Mouse (Mus musculus) heart, embryonic 15.5 days (tissue): ENCODE measurements around the gene Tmem176b. TPM values are rescaled to one million over a fixed set of nuclear protein-coding genes. Genes with fewer than 3 reads are reported as not detected.

Experiments used
- ATAC-seq: fragments of 200-750 bp; cut with Nextera tagmentation; replicated peaks from 2 replicates; pipeline ENCODE4 v1.8.0; 2017; ENCODE audit warnings: low read depth, moderate TSS enrichment; ENCODE audit not compliant: insufficient number of reproducible peaks, insufficient read depth, low FRiP score
- H3K27ac ChIP-seq: fragments of 300-500 bp; sonication (generic); 2 replicates; pipeline ENCODE4 v1.5.1; 2015; ENCODE audit warnings: mild to moderate bottlenecking, inconsistent platforms
- H3K27me3 ChIP-seq: fragments of 300-500 bp; sonication (generic); 2 replicates; pipeline ENCODE4 v1.6.1; 2015; ENCODE audit warnings: inconsistent platforms
- H3K36me3 ChIP-seq: fragments of 300-500 bp; sonication (generic); 2 replicates; pipeline ENCODE4 v1.6.1; 2015; ENCODE audit warnings: mild to moderate bottlenecking, inconsistent platforms
- H3K4me1 ChIP-seq: fragments of 300-500 bp; sonication (generic); replicated peaks from 2 replicates; pipeline ENCODE4 v1.6.1; 2015; ENCODE audit warnings: inconsistent platforms
- H3K4me2 ChIP-seq: fragments of 300-500 bp; sonication (generic); 2 replicates; pipeline ENCODE4 v1.6.1; 2015; ENCODE audit warnings: inconsistent platforms, mild to moderate bottlenecking, moderate library complexity
- H3K4me3 ChIP-seq: fragments of 300-500 bp; sonication (generic); 2 replicates; pipeline ENCODE4 v1.5.1; 2015; ENCODE audit warnings: mild to moderate bottlenecking, inconsistent platforms
- H3K9ac ChIP-seq: fragments of 300-500 bp; sonication (generic); 2 replicates; pipeline ENCODE4 v1.6.1; 2015; ENCODE audit warnings: mild to moderate bottlenecking, inconsistent platforms
- H3K9me3 ChIP-seq: fragments of 300-500 bp; sonication (generic); replicated peaks from 2 replicates; pipeline ENCODE4 v1.6.1; 2016; ENCODE audit warnings: inconsistent platforms
- WGBS: fragments of 180-500 bp; shearing (Covaris S2); methylation state at CpG from one replicate; pipeline ENCODE4 v1.1.7; 2015; ENCODE audit warnings: mixed read lengths; 5-methylcytosine and 5-hydroxymethylcytosine counted together
- polyA plus RNA-seq: library from polyadenylated mRNA; unstranded; fragments of >200 nt; fragmentation: Nextera tagmentation; extraction: Ambion mirVana; gene quantifications from 2 replicates; pipeline ENCODE4 v1.2.1, GENCODE M21; 2015

Gene Tmem176b
- polyA plus RNA-seq, 1 experiment from 2014 or later: 191 TPM

DNA sequence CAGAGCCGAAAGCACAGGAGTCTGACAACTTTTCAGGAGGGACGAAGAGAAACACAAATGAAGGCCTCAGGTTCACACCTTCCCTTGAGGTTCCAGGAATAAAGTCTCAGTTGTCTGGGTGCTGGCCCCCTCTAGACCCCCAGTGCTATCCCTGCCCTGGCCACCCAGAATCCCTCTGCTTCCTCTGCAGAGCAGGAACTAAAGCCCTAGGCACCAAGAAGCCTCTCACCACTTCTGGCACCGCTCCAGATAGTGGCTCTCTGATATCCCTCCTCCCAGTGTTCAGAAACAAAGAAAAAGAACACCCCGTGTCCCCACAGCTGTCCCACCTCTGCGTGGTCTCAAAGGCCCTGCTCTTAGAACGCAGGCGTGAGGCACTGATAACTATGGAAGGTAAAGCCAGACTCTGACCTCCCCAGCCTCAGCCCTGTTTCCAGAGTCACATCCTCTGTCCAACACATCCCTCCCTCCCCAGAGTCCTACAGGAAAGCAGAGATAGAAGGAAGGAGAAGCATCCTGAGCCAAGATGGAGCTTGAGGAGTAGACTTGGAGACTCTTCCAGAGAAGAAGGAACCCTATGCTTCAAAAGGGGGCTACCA, 826 bp downstream of the Tmem176b start, which contains the start of gene Tmem176a:
TSS of gene Tmem176a (plus strand) at position 549 of the 599 bp plus-strand sequence.
- peak within 1 kb of the TSS; percentile 61 for H3K4me3 ChIP-seq
- peaks cover 40% of the 10 kb centered on the region for H3K4me1 ChIP-seq
- 5% methylated on average over 7 of the region's 7 CpGs for WGBS
- peak within 1 kb of the TSS; percentile 78 for H3K4me2 ChIP-seq
- ATAC-seq: peak; percentile 32; the same call in 1 of the 2 replicates
- H3K9ac ChIP-seq: peak within 1 kb of the TSS; percentile 66
- H3K27me3 ChIP-seq: no peaks in the 10 kb centered on the region
- no peaks in the 10 kb centered on the region for H3K9me3 ChIP-seq
- H3K27ac ChIP-seq: peak within 1 kb of the TSS; percentile 94
- peaks cover 25% of the 10 kb centered on the region; the same call in 1 of the 2 replicates for H3K36me3 ChIP-seq

DNA sequence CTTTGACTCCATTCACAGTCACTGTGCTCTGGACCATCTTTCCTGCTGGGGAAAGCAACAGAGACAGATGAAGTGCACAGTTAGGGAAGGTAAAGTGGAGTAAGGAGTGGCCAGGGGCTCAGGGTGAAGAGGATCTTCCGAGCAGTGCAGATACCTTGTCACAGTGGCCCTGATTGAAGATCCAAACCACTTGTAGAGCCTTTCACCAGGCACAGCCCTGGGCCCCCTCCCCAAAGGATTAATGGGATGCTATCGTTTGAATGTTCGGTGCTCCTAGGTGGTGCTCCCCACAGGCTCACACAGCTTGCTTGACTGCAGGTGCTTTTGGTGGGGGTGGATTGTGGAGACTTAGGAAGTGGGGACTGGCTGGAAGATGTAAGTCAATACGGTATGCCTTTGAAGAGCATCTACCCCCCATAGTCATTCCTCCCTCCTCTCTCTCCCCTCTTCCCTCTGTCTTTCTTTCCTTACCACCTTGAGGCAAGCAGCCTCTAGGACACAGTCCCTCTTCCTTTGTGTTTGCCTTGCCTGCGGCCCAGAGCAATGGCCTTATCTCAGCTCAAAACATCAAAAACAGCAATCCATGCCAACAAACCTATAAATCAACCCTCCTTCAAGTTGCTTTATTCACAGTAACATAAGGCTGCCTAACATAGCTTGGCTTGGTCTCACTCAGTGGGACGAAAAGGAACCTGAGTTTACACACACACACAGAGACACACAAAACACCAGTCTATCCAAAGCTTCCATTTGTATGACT, 2.8 kb downstream of the Tmem176b start:
- no peak for ATAC-seq
- 67% methylated on average over 6 of the region's 6 CpGs for WGBS
- Histone ChIP-seq H3K4me1 (peaks cover 40% of the 10 kb centered on the region), H3K9me3 (no peaks in the 10 kb centered on the region), H3K9ac (no peak overlapping the region), H3K36me3 (peaks cover 33% of the 10 kb centered on the region), H3K27ac (no peak overlapping the region), H3K4me2 (peak overlapping the region; percentile 3; the same call in 1 of the 2 replicates), H3K4me3 (no peak overlapping the region), H3K27me3 (no peaks in the 10 kb centered on the region)

GRCm38 (mm10) chr6:48837516-48837915, 3.8 kb downstream of the Tmem176b start:
- Histone ChIP-seq H3K4me1 (peaks cover 37% of the 10 kb centered on the region), H3K4me2 (no peak overlapping the region), H3K9me3 (no peaks in the 10 kb centered on the region), H3K4me3 (no peak overlapping the region), H3K27ac (no peak overlapping the region), H3K27me3 (no peaks in the 10 kb centered on the region), H3K9ac (no peak overlapping the region), H3K36me3 (peaks cover 43% of the 10 kb centered on the region)
- no peak for ATAC-seq
- 84% methylated on average over 7 of the region's 7 CpGs for WGBS

- no peak overlapping the region for H3K27ac ChIP-seq
- WGBS: 85% methylated on average over 5 of the region's 5 CpGs
- no peaks in the 10 kb centered on the region for H3K27me3 ChIP-seq
- peaks cover 24% of the 10 kb centered on the region for H3K4me1 ChIP-seq
- no peaks in the 10 kb centered on the region for H3K9me3 ChIP-seq
- H3K9ac ChIP-seq: no peak overlapping the region
- H3K4me2 ChIP-seq: no peak overlapping the region
- peaks cover 43% of the 10 kb centered on the region for H3K36me3 ChIP-seq
- H3K4me3 ChIP-seq: no peak overlapping the region
- no peak for ATAC-seq
Observed at GRCm38 (mm10) chr6:48836146-48836545, 5.2 kb downstream of the Tmem176b start.

DNA sequence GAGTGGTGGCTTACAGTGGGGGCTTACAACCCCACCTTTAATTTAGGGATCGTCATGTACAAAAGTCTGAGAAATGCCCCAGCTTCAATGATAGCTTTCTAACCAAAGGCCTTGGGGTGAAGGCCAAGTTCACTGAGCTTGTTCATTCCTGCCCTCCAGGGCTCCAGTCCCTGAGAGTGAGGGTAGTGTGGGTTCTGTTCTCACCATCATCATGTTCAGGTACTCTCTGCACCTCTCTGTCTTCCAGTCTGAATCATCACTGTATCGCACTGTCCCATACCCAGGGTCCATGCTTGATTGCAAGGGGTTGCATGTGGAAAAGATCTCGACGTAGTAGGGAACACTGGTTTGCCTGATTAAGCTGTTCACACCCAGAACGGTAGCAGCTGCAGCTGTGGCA, 6.1 kb downstream of the Tmem176b start:
- ATAC-seq: no peak
- WGBS: 76% methylated on average over 5 of the region's 5 CpGs

GRCm38 (mm10) chr6:48833515-48833914, 7.8 kb downstream of the Tmem176b start:
- no peak overlapping the region for H3K27ac ChIP-seq
- H3K4me2 ChIP-seq: no peak overlapping the region
- H3K27me3 ChIP-seq: no peaks in the 10 kb centered on the region
- peaks cover 43% of the 10 kb centered on the region for H3K36me3 ChIP-seq
- no peak for ATAC-seq
- no peak overlapping the region for H3K4me3 ChIP-seq
- no peaks in the 10 kb centered on the region for H3K9me3 ChIP-seq
- no peak overlapping the region for H3K9ac ChIP-seq
- H3K4me1 ChIP-seq: peaks cover 14% of the 10 kb centered on the region
- WGBS: 91% methylated on average over 4 of the region's 4 CpGs

More for the DNA sequence above, 6.1 kb downstream of the Tmem176b start:
- Histone ChIP-seq H3K9me3 (no peaks in the 10 kb centered on the region), H3K27ac (no peak overlapping the region), H3K27me3 (no peaks in the 10 kb centered on the region), H3K9ac (no peak overlapping the region), H3K4me1 (peaks cover 23% of the 10 kb centered on the region), H3K4me2 (no peak overlapping the region), H3K36me3 (peaks cover 43% of the 10 kb centered on the region), H3K4me3 (no peak overlapping the region)

DNA sequence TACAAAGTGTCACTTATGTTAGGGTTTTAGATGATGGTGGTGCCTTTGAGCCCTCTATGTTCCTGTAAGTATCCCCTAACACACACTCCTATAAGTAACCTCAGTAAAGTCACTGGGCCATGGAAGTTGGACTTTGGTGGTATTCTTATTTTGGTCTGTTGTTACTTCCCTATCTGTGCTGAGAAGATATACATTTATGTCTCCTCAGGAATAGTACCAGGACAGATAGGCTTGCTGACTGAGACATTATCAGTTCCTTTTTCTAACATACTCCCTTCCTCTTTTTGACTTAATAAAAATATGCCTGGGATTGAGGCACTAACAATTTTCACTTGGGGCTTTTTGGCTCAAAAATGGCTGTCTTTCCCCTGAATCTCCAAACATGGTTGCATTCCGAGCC, 8.9 kb downstream of the Tmem176b start:
- ATAC-seq: no peak
- no peak overlapping the region for H3K9ac ChIP-seq
- no peak overlapping the region for H3K4me2 ChIP-seq
- peaks cover 39% of the 10 kb centered on the region for H3K36me3 ChIP-seq
- H3K9me3 ChIP-seq: no peaks in the 10 kb centered on the region
- H3K27ac ChIP-seq: no peak overlapping the region
- H3K27me3 ChIP-seq: no peaks in the 10 kb centered on the region
- 76% methylated on average over 1 of the region's 1 CpGs for WGBS
- H3K4me1 ChIP-seq: 0 out of 2 replicates have a peak, but pooled peaks cover 8% of the 10 kb centered on the region
- no peak overlapping the region for H3K4me3 ChIP-seq

DNA sequence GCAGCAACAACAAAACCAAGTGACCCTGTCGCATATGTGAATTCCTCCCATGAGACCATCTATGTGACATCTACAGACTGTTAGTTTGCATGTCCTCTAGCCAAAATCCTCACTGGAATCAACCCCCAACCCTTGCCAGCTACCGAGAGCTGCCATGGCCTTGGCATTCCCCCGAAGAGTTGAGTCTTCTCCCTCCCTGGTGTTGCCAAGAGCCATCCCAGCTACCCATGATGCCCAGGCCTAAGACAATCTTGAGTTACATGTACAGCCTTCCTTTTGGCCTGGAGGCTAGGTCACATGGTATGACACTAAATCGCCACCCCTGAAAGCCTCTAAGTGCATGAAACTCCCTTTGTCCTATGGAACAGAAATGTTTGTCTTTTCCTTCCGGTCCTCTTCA, 10.2 kb downstream of the Tmem176b start:
- Histone ChIP-seq H3K4me2 (no peak overlapping the region), H3K4me1 (0 out of 2 replicates have a peak, but pooled peaks cover 8% of the 10 kb centered on the region), H3K9ac (no peak overlapping the region), H3K27ac (no peak overlapping the region), H3K4me3 (no peak overlapping the region), H3K27me3 (no peaks in the 10 kb centered on the region), H3K9me3 (no peaks in the 10 kb centered on the region), H3K36me3 (peaks cover 37% of the 10 kb centered on the region)
- no peak for ATAC-seq
- 84% methylated on average over 5 of the region's 5 CpGs for WGBS

DNA sequence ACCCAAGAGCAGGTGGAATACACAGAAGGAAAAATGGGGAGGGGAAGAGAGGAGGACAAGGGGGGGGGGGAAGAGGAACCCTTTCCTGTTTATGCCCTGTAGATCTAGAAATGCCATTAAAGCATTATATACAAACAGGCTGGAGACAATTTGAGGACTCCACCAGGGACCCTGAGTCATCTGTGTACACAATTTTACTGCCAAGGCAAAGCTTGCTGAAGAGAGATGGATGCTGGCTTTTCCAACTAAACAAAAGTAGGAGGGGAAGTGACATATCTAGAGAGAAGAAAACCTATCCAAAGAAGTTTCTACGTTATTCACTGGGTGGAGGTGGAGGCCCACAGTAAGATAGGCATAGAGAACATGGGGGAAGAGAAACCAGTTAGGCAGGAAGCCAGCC, 11.1 kb downstream of the Tmem176b start:
- Histone ChIP-seq H3K27me3 (no peaks in the 10 kb centered on the region), H3K4me3 (no peak overlapping the region), H3K4me1 (0 out of 2 replicates have a peak, but pooled peaks cover 8% of the 10 kb centered on the region), H3K9ac (no peak overlapping the region), H3K9me3 (no peaks in the 10 kb centered on the region), H3K27ac (peak overlapping the region; percentile 27; the same call in 1 of the 2 replicates), H3K36me3 (peaks cover 28% of the 10 kb centered on the region), H3K4me2 (no peak overlapping the region)
- WGBS: 36% methylated on average over 1 of the region's 1 CpGs
- ATAC-seq: no peak

DNA sequence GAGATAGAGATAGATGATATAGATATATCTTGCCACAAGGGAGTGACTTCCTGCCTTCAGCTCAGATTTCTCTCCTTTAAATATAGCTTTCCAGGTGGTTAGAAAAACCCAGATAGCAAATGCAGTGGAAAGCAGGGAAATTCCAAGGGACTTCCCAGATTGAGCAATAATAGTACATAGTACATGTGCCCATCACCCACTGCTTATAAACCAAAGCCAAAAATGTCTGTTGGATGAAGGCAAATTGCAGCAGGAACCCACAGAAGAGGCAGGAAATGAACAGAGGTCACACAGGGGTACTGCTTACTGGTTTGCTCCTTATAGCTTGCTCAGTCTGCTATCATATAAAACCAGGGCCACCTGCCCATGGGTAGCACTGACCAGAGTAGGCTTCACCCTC, 11.6 kb downstream of the Tmem176b start:
- Histone ChIP-seq H3K4me1 (0 out of 2 replicates have a peak, but pooled peaks cover 8% of the 10 kb centered on the region), H3K27me3 (no peaks in the 10 kb centered on the region), H3K9me3 (no peaks in the 10 kb centered on the region), H3K27ac (no peak overlapping the region), H3K4me2 (no peak overlapping the region), H3K9ac (no peak overlapping the region), H3K36me3 (peaks cover 22% of the 10 kb centered on the region), H3K4me3 (no peak overlapping the region)
- no peak for ATAC-seq

DNA sequence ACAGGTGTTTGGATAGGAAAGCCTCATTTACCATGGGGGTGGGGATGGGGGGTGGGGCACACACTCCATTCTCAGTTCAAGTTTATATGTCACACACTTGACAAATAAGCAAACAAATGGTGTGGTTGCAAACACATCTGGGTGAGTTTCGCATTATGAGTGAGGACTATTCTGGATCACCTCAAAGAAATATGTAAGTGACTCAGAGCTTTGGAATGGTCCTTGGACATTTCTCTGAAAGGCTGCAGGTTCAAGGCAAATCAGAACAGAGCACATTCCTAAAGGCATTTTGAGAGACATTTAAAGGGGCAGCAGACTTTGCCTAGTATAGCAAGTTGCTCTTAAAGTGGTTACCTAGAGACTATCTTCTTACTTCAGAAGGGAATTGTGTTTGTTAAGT, 12.3 kb downstream of the Tmem176b start:
- Histone ChIP-seq H3K4me3 (no peak overlapping the region), H3K9ac (no peak overlapping the region), H3K4me1 (0 out of 2 replicates have a peak, but pooled peaks cover 8% of the 10 kb centered on the region), H3K27me3 (no peaks in the 10 kb centered on the region), H3K4me2 (no peak overlapping the region), H3K27ac (no peak overlapping the region), H3K36me3 (peaks cover 15% of the 10 kb centered on the region), H3K9me3 (no peaks in the 10 kb centered on the region)
- ATAC-seq: no peak
- WGBS: 43% methylated on average over 1 of the region's 1 CpGs
